Mouse (Mus musculus): ENCODE results near the gene Gm42906. TPM values are rescaled to one million over a fixed set of nuclear protein-coding genes. Genes with fewer than 3 reads are reported as not detected.
A peak's percentile ranks its signal among the peaks of the same experiment; 100 is the strongest.

The Gm42906 gene
- polyA plus RNA-seq, 1 experiment from 2014 or later: not detected

DNA sequence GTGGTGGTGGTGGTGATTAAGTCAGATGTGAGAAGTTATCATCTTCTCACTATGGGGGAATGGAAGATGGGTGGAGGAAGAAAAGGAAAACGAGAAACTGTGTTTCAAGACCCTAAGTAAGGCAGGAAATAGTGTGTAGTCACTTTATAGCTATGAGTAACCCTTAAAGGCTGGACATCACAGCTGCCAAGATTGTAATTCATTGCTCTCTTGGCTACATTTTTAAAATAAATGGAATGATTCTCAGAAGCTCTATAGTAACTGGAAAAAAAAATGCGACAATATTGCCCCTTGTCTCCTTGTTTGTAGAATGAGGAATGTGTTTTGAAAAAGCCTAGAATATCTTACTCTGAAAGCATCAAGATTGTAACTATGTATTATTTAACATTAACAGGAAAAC lies 235.7 kb downstream of the Gm42906 start:
- H3K27ac ChIP-seq (replicated peaks; ENCODE audit: low read depth, low read length): no peak overlapping the region
- no peak overlapping the region for H3K4me2 ChIP-seq (ENCODE audit: low read depth, severe bottlenecking)
- no peaks in the 10 kb centered on the region for H3K36me3 ChIP-seq (ENCODE audit: control insufficient read depth, insufficient read depth, low read length)
- H3K9ac ChIP-seq (ENCODE audit: low read length): no peak overlapping the region
- no peaks in the 10 kb centered on the region for H3K9me3 ChIP-seq (ENCODE audit: control insufficient read depth, low read length)
- H3K4me3 ChIP-seq (ENCODE audit: low read depth, low read length): no peak overlapping the region
- peaks cover 3% of the 10 kb centered on the region; the same call in 1 of the 2 replicates for H3K4me1 ChIP-seq (ENCODE audit: control insufficient read depth, insufficient read depth, low read length)
- 80% methylated on average over 2 of the region's 2 CpGs for WGBS
- no peak for ATAC-seq (ENCODE audit: insufficient number of reproducible peaks, low FRiP score, low TSS enrichment, low read depth)
- H3K27me3 ChIP-seq (ENCODE audit: control insufficient read depth, insufficient read depth, low read length): no peaks in the 10 kb centered on the region
- no peak for DNase-seq (ENCODE audit: low spot score)

GRCm38 (mm10) chr5:151190764-151191163 lies 237.2 kb downstream of the Gm42906 start:
- H3K4me2 ChIP-seq (ENCODE audit: low read depth, severe bottlenecking): no peak overlapping the region

GRCm38 (mm10) chr5:151189789-151190378 lies 238.1 kb downstream of the Gm42906 start:
- no peak overlapping the region for H3K27ac ChIP-seq (replicated peaks; ENCODE audit: low read depth, low read length)
- peak overlapping the region; percentile 57 for H3K9ac ChIP-seq (ENCODE audit: low read length)
- peak overlapping the region; percentile 61 for H3K4me3 ChIP-seq (ENCODE audit: low read depth, low read length)
- DNase-seq (ENCODE audit: low spot score) (peak; percentile 85), ATAC-seq (ENCODE audit: insufficient number of reproducible peaks, low FRiP score, low TSS enrichment, low read depth) (peak; percentile 90)
- H3K36me3 ChIP-seq (ENCODE audit: control insufficient read depth, insufficient read depth, low read length): no peaks in the 10 kb centered on the region
- 3% methylated on average over 27 of the region's 27 CpGs for whole genome bisulfite sequencing
- H3K4me1 ChIP-seq (ENCODE audit: control insufficient read depth, insufficient read depth, low read length): peaks cover 3% of the 10 kb centered on the region; the same call in 1 of the 2 replicates
- no peaks in the 10 kb centered on the region for H3K9me3 ChIP-seq (ENCODE audit: control insufficient read depth, low read length)
- H3K4me2 ChIP-seq (ENCODE audit: low read depth, severe bottlenecking): peak overlapping the region; percentile 89
- H3K27me3 ChIP-seq (ENCODE audit: control insufficient read depth, insufficient read depth, low read length): no peaks in the 10 kb centered on the region

More at GRCm38 (mm10) chr5:151190764-151191163, 237.2 kb downstream of the Gm42906 start:
- H3K4me1 ChIP-seq (ENCODE audit: control insufficient read depth, insufficient read depth, low read length): peaks cover 3% of the 10 kb centered on the region; the same call in 1 of the 2 replicates
- no peaks in the 10 kb centered on the region for H3K9me3 ChIP-seq (ENCODE audit: control insufficient read depth, low read length)
- H3K4me3 ChIP-seq (ENCODE audit: low read depth, low read length): no peak overlapping the region
- DNase-seq (ENCODE audit: low spot score) (no peak), ATAC-seq (ENCODE audit: insufficient number of reproducible peaks, low FRiP score, low TSS enrichment, low read depth) (no peak)
- no peaks in the 10 kb centered on the region for H3K36me3 ChIP-seq (ENCODE audit: control insufficient read depth, insufficient read depth, low read length)
- H3K9ac ChIP-seq (ENCODE audit: low read length): no peak overlapping the region
- 69% methylated on average over 5 of the region's 5 CpGs for WGBS
- H3K27me3 ChIP-seq (ENCODE audit: control insufficient read depth, insufficient read depth, low read length): no peaks in the 10 kb centered on the region
- H3K27ac ChIP-seq (replicated peaks; ENCODE audit: low read depth, low read length): no peak overlapping the region

DNA sequence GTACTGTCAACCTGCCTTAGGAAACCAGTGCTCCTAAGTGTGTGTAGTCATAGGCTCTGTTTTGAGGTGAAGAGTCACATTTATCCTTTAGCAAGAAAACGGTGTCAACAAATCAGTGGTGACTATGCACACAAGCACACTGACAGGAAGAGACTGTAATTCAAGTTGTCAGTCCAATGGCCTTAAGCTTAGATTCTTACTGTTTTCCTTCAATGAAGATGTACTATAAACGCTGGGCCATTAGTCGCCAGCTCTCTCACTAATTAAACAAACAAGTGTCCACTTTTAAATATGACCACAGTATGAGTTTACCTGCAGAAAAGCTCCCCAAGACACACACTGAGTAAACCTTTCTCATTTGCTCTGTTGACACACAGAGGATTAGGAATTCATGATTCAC lies 238.6 kb downstream of the Gm42906 start:
- Histone ChIP-seq H3K4me2 (ENCODE audit: low read depth, severe bottlenecking) (peak overlapping the region; percentile 89), H3K27ac (replicated peaks; ENCODE audit: low read depth, low read length) (no peak overlapping the region), H3K9me3 (ENCODE audit: control insufficient read depth, low read length) (no peaks in the 10 kb centered on the region), H3K4me1 (ENCODE audit: control insufficient read depth, insufficient read depth, low read length) (peaks cover 3% of the 10 kb centered on the region; the same call in 1 of the 2 replicates), H3K9ac (ENCODE audit: low read length) (peak overlapping the region; percentile 57), H3K27me3 (ENCODE audit: control insufficient read depth, insufficient read depth, low read length) (no peaks in the 10 kb centered on the region), H3K36me3 (ENCODE audit: control insufficient read depth, insufficient read depth, low read length) (no peaks in the 10 kb centered on the region), H3K4me3 (ENCODE audit: low read depth, low read length) (peak overlapping the region; percentile 61)
- no peak for ATAC-seq (ENCODE audit: insufficient number of reproducible peaks, low FRiP score, low TSS enrichment, low read depth)
- WGBS: 34% methylated on average over 3 of the region's 3 CpGs
- no peak for DNase-seq (ENCODE audit: low spot score)

DNA sequence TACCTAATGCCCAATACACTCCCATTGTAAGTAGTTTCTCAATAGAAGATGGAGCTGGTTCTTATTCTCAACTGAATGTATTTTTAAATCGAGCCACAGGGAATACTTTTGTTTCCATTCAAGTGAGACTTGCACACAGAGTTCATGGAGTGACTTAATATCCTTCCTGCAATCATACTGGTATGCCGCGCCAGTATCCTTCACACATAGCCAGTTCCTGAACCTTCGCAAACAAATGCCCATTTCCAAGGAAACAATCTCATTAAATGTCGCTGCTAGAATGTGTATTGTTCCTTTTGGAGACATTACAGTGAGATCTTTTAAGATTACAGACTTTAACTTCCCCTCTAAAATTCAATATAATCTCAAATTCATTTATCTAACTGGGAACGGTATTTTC lies 239.3 kb downstream of the Gm42906 start:
- H3K9ac ChIP-seq (ENCODE audit: low read length): no peak overlapping the region
- ATAC-seq (ENCODE audit: insufficient number of reproducible peaks, low FRiP score, low TSS enrichment, low read depth) (no peak), DNase-seq (ENCODE audit: low spot score) (no peak)
- no peak overlapping the region for H3K4me2 ChIP-seq (ENCODE audit: low read depth, severe bottlenecking)
- no peaks in the 10 kb centered on the region for H3K9me3 ChIP-seq (ENCODE audit: control insufficient read depth, low read length)
- no peak overlapping the region for H3K27ac ChIP-seq (replicated peaks; ENCODE audit: low read depth, low read length)
- H3K4me3 ChIP-seq (ENCODE audit: low read depth, low read length): no peak overlapping the region
- peaks cover 3% of the 10 kb centered on the region; the same call in 1 of the 2 replicates for H3K4me1 ChIP-seq (ENCODE audit: control insufficient read depth, insufficient read depth, low read length)
- WGBS: 91% methylated on average over 6 of the region's 6 CpGs
- no peaks in the 10 kb centered on the region for H3K27me3 ChIP-seq (ENCODE audit: control insufficient read depth, insufficient read depth, low read length)
- no peaks in the 10 kb centered on the region for H3K36me3 ChIP-seq (ENCODE audit: control insufficient read depth, insufficient read depth, low read length)

DNA sequence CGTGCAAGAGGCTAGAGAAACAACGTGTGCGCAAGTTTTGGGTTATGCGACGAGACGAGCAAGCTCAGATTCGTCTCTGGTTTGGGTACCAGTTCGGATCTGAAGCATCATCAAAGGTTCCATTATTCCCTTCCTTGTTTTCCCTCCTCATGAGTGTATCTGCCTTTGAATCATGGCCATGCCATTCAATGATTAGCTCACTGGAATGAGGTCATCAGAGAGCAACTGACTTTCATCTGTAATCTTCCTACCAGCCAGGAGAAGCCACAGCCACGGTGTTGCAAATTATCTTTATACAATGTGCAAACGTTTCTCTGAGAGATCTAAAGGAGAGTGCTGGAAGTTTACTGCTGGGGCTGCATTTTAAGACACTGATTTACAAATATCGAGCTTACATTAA lies 240.6 kb downstream of the Gm42906 start:
- DNase-seq (ENCODE audit: low spot score): no peak

DNA sequence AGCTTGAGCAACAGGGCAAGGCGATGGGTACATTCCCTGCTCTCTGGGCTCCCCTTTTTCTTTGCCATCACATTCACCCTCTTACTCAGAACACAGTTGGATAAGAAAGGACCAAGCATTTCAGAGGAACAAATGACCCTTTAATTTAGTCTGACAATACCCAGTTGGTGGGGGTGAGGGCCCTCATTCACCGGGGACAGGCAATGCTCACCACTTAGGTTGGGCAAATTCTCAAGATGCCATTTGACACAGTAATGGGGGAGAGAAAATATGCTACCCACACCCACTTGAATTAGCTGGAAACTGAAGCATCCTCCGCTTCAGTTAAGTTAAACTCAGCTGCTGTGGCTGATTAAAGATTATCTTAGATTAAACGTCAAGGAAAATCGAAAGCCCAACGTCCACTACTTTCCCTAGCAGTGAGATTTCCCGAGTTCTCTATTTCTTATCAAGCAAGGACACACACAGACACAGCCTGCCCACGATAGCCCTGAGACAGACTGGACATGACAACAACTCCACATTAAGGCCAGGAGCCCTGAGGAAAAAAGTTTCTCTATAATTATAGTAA lies 242.6 kb downstream of the Gm42906 start:
- H3K9me3 ChIP-seq (ENCODE audit: control insufficient read depth, low read length): no peaks in the 10 kb centered on the region
- H3K4me1 ChIP-seq (ENCODE audit: control insufficient read depth, insufficient read depth, low read length): peaks cover 3% of the 10 kb centered on the region; the same call in 1 of the 2 replicates
- no peaks in the 10 kb centered on the region for H3K27me3 ChIP-seq (ENCODE audit: control insufficient read depth, insufficient read depth, low read length)
- no peaks in the 10 kb centered on the region for H3K36me3 ChIP-seq (ENCODE audit: control insufficient read depth, insufficient read depth, low read length)
- no peak overlapping the region for H3K27ac ChIP-seq (replicated peaks; ENCODE audit: low read depth, low read length)
- 83% methylated on average over 8 of the region's 8 CpGs for whole genome bisulfite sequencing
- DNase-seq (ENCODE audit: low spot score) (no peak), ATAC-seq (ENCODE audit: insufficient number of reproducible peaks, low FRiP score, low TSS enrichment, low read depth) (no peak)
- no peak overlapping the region for H3K4me3 ChIP-seq (ENCODE audit: low read depth, low read length)
- H3K4me2 ChIP-seq (ENCODE audit: low read depth, severe bottlenecking): no peak overlapping the region
- H3K9ac ChIP-seq (ENCODE audit: low read length): no peak overlapping the region

More for the DNA sequence above, 240.6 kb downstream of the Gm42906 start:
- Histone ChIP-seq H3K4me2 (ENCODE audit: low read depth, severe bottlenecking) (no peak overlapping the region), H3K27ac (replicated peaks; ENCODE audit: low read depth, low read length) (no peak overlapping the region), H3K4me1 (ENCODE audit: control insufficient read depth, insufficient read depth, low read length) (peaks cover 3% of the 10 kb centered on the region; the same call in 1 of the 2 replicates), H3K4me3 (ENCODE audit: low read depth, low read length) (no peak overlapping the region), H3K9ac (ENCODE audit: low read length) (no peak overlapping the region), H3K36me3 (ENCODE audit: control insufficient read depth, insufficient read depth, low read length) (no peaks in the 10 kb centered on the region), H3K27me3 (ENCODE audit: control insufficient read depth, insufficient read depth, low read length) (no peaks in the 10 kb centered on the region), H3K9me3 (ENCODE audit: control insufficient read depth, low read length) (no peaks in the 10 kb centered on the region)
- 83% methylated on average over 11 of the region's 11 CpGs for WGBS
- no peak for ATAC-seq (ENCODE audit: insufficient number of reproducible peaks, low FRiP score, low TSS enrichment, low read depth)

GRCm38 (mm10) chr5:151183656-151184240 lies 244.2 kb downstream of the Gm42906 start:
- H3K27me3 ChIP-seq (ENCODE audit: control insufficient read depth, insufficient read depth, low read length): no peaks in the 10 kb centered on the region
- no peaks in the 10 kb centered on the region for H3K4me1 ChIP-seq (ENCODE audit: control insufficient read depth, insufficient read depth, low read length)
- WGBS: 72% methylated on average over 11 of the region's 11 CpGs
- ATAC-seq (ENCODE audit: insufficient number of reproducible peaks, low FRiP score, low TSS enrichment, low read depth) (no peak), DNase-seq (ENCODE audit: low spot score) (no peak)
- H3K9me3 ChIP-seq (ENCODE audit: control insufficient read depth, low read length): no peaks in the 10 kb centered on the region
- H3K9ac ChIP-seq (ENCODE audit: low read length): no peak overlapping the region
- no peak overlapping the region for H3K27ac ChIP-seq (replicated peaks; ENCODE audit: low read depth, low read length)
- H3K36me3 ChIP-seq (ENCODE audit: control insufficient read depth, insufficient read depth, low read length): no peaks in the 10 kb centered on the region
- H3K4me3 ChIP-seq (ENCODE audit: low read depth, low read length): no peak overlapping the region
- H3K4me2 ChIP-seq (ENCODE audit: low read depth, severe bottlenecking): no peak overlapping the region
